Mouse (Mus musculus) CH12.LX (cell line): ENCODE measurements around the gene Lce1h. TPM values are rescaled to one million over a fixed set of nuclear protein-coding genes. Genes with fewer than 3 reads are reported as not detected.

ENCODE experiments used
- DNase-seq: peaks from one replicate; pipeline ENCODE4 v3.0.0-alpha.2; 2013; ENCODE audit errors: extremely low read depth
- H3K27ac ChIP-seq: 2 replicates; pipeline ENCODE4 v1.5.1; 2012; ENCODE audit warnings: low read depth, mild to moderate bottlenecking, control low read depth, moderate library complexity; ENCODE audit not compliant: insufficient read depth
- H3K27me3 ChIP-seq: replicated peaks from 2 replicates; pipeline ENCODE3; 2012; ENCODE audit warnings: inconsistent platforms
- H3K36me3 ChIP-seq, 2 experiments: replicated peaks in 1 of 2; 2 replicates each; pipeline versions ENCODE3 to v1.6.1; 2012; ENCODE audit warnings: inconsistent platforms in 1 of 2, low read length in 1 of 2, mild to moderate bottlenecking in 1 of 2, mixed read lengths in 1 of 2, moderate library complexity in 1 of 2; ENCODE audit not compliant: control insufficient read depth in 1 of 2, insufficient read depth in 1 of 2
- H3K4me1 ChIP-seq, 2 experiments: 2 replicates each; pipeline ENCODE4 v1.6.1; 2012; ENCODE audit warnings: inconsistent platforms in 1 of 2, moderate library complexity in 1 of 2; ENCODE audit not compliant: insufficient read depth in 2 of 2, control insufficient read depth in 1 of 2
- H3K4me2 ChIP-seq: 2 replicates; pipeline ENCODE4 v1.6.1; 2012; ENCODE audit warnings: low read depth, mild to moderate bottlenecking, control low read depth; ENCODE audit not compliant: poor library complexity, insufficient read depth, severe bottlenecking
- H3K4me3 ChIP-seq, 3 experiments: fragments of 150-350 bp in 1 of 3; sonication (generic) in 1 of 3; replicated peaks in 1 of 3; 2 replicates each; pipeline versions ENCODE3 to v1.5.1; 2011 to 2012; ENCODE audit warnings: low read depth in 2 of 3, low read length in 2 of 3, mild to moderate bottlenecking in 2 of 3, moderate library complexity in 2 of 3, control low read depth in 1 of 3, improper control_type of control experiment in 1 of 3, inconsistent platforms in 1 of 3, mixed read lengths in 1 of 3; ENCODE audit not compliant: poor library complexity in 1 of 3
- H3K79me2 ChIP-seq: replicated peaks from 2 replicates; pipeline ENCODE4 v1.6.1; 2012; ENCODE audit warnings: mild to moderate bottlenecking, moderate library complexity; ENCODE audit not compliant: control insufficient read depth, poor library complexity, insufficient read depth, severe bottlenecking; ENCODE audit errors: extremely low read depth
- H3K9ac ChIP-seq: 2 replicates; pipeline ENCODE4 v1.6.1; 2012; ENCODE audit warnings: low read depth, mild to moderate bottlenecking, control low read depth, moderate library complexity; ENCODE audit not compliant: insufficient read depth
- H3K9me3 ChIP-seq: replicated peaks from 2 replicates; pipeline ENCODE3; 2012; ENCODE audit warnings: low read length, inconsistent platforms, mixed read lengths
- BHLHE40 ChIP-seq: IDR thresholded peaks from 2 replicates; pipeline ENCODE4 v1.6.1; 2011; ENCODE audit warnings: mild to moderate bottlenecking, low read depth, low read length, improper control_type of control experiment
- CHD2 ChIP-seq: IDR thresholded peaks from 2 replicates; pipeline ENCODE4 v1.6.1; 2011; ENCODE audit warnings: low read length, improper control_type of control experiment
- EP300 ChIP-seq: IDR thresholded peaks from 2 replicates; pipeline ENCODE4 v1.6.1; 2011; ENCODE audit warnings: low read length, improper control_type of control experiment
- GABPA ChIP-seq: IDR thresholded peaks from 2 replicates; pipeline ENCODE4 v1.6.1; 2012; ENCODE audit warnings: low read depth, low read length, improper control_type of control experiment, inconsistent platforms; ENCODE audit not compliant: insufficient replicate concordance
- IRF4 ChIP-seq: IDR thresholded peaks from 2 replicates; pipeline ENCODE4 v1.6.1; 2014; ENCODE audit warnings: low read depth, mild to moderate bottlenecking, inconsistent platforms, low read length, improper control_type of control experiment
- JUND ChIP-seq: conservative IDR thresholded peaks from 2 replicates; pipeline ENCODE4 v1.6.1; 2011; ENCODE audit warnings: low read depth, low read length, improper control_type of control experiment
- KAT2A ChIP-seq: IDR thresholded peaks from 2 replicates; pipeline ENCODE4 v1.6.1; 2012; ENCODE audit warnings: low read length, improper control_type of control experiment, inconsistent platforms; ENCODE audit not compliant: insufficient replicate concordance
- MAFK ChIP-seq: IDR thresholded peaks from 2 replicates; pipeline ENCODE4 v1.6.1; 2011; ENCODE audit warnings: low read length, improper control_type of control experiment; ENCODE audit not compliant: insufficient replicate concordance
- MAX ChIP-seq: IDR thresholded peaks from 2 replicates; pipeline ENCODE4 v1.6.1; 2011; ENCODE audit warnings: low read length, improper control_type of control experiment
- MEF2A ChIP-seq: IDR thresholded peaks from 2 replicates; pipeline ENCODE4 v1.6.1; 2014; ENCODE audit warnings: low read depth, mild to moderate bottlenecking, inconsistent platforms, low read length, improper control_type of control experiment, borderline replicate concordance
- MXI1 ChIP-seq: IDR thresholded peaks from 2 replicates; pipeline ENCODE4 v1.6.1; 2011; ENCODE audit warnings: mild to moderate bottlenecking, low read depth, low read length, improper control_type of control experiment
- NELFE ChIP-seq: IDR thresholded peaks from 2 replicates; pipeline ENCODE4 v1.6.1; 2011; ENCODE audit warnings: low read depth, low read length, improper control_type of control experiment
- NRF1 ChIP-seq: IDR thresholded peaks from 2 replicates; pipeline ENCODE4 v1.6.1; 2014; ENCODE audit warnings: low read depth, mild to moderate bottlenecking, inconsistent platforms, low read length, improper control_type of control experiment, moderate library complexity
- POLR2AphosphoS2 ChIP-seq: IDR thresholded peaks from 2 replicates; pipeline ENCODE4 v1.6.1; 2011; ENCODE audit warnings: low read depth, low read length, improper control_type of control experiment
- RAD21 ChIP-seq: IDR thresholded peaks from 2 replicates; pipeline ENCODE4 v1.6.1; 2011; ENCODE audit warnings: low read depth, mild to moderate bottlenecking, low read length, improper control_type of control experiment, moderate library complexity
- SIN3A ChIP-seq: IDR thresholded peaks from 2 replicates; pipeline ENCODE4 v1.6.1; 2012; ENCODE audit warnings: low read length, improper control_type of control experiment, inconsistent platforms
- UBTF ChIP-seq: IDR thresholded peaks from 2 replicates; pipeline ENCODE4 v1.6.1; 2012; ENCODE audit warnings: low read depth, mild to moderate bottlenecking, inconsistent platforms, low read length, improper control_type of control experiment, moderate library complexity
- USF1 ChIP-seq: IDR thresholded peaks from 2 replicates; pipeline ENCODE4 v1.6.1; 2014; ENCODE audit warnings: low read depth, mild to moderate bottlenecking, inconsistent platforms, low read length, improper control_type of control experiment
- USF2 ChIP-seq: conservative IDR thresholded peaks from 2 replicates; pipeline ENCODE4 v1.6.1; 2011; ENCODE audit warnings: low read depth, low read length, improper control_type of control experiment
- ZKSCAN1 ChIP-seq: IDR thresholded peaks from 2 replicates; pipeline ENCODE4 v1.6.1; 2012; ENCODE audit warnings: low read depth, inconsistent platforms, low read length, improper control_type of control experiment, borderline replicate concordance
- ZNF384 ChIP-seq: IDR thresholded peaks from 2 replicates; pipeline ENCODE4 v1.6.1; 2012; ENCODE audit warnings: low read depth, low read length, improper control_type of control experiment, inconsistent platforms
- dilution Hi-C: fragments of 300-500 bp; cut with MboI; formaldehyde crosslinking; loops from 2 replicates; pipeline ENCODE4 v1.14.3; 2020; ENCODE audit warnings: low sequenced_read_pairs; ENCODE audit not compliant: extremely low pct_unique_long_range_greater_than_20kb, extremely low pct_ligation_motif_present
- in situ Hi-C: fragments of 300-500 bp; cut with MboI; formaldehyde crosslinking; loops from 3 replicates; pipeline ENCODE4 v1.14.3; 2019; ENCODE audit warnings: low sequenced_read_pairs, low pct_ligation_motif_present, low pct_unique_long_range_greater_than_20kb, mixed read lengths
- polyA plus RNA-seq: library from polyadenylated mRNA; unstranded; fragments of >175 nt; gene quantifications from 2 replicates; pipeline ENCODE4 v1.2.1, GENCODE M21; 2012; ENCODE audit warnings: low read depth; ENCODE audit not compliant: insufficient read length
- total RNA-seq, 2 experiments: library from RNA; depleted of rRNA; stranded (reverse); fragments of 300-350 nt in 1 of 2; fragments of >200 nt in 1 of 2; gene quantifications; 2 replicates each; pipeline ENCODE4 v1.2.3; 2012 to 2014

Lce1h gene
- total and polyA plus RNA-seq, 3 experiments: not detected

- dilution Hi-C loops: no loop called here
- TF ChIP-seq IRF4: no peak
- no peak for TF ChIP-seq GABPA
- TF ChIP-seq UBTF: no peak
- TF ChIP-seq RAD21: no peak
- no peak for TF ChIP-seq USF2
- TF ChIP-seq MAFK: no peak
- TF ChIP-seq ZNF384: no peak
- TF ChIP-seq KAT2A: no peak
- no peak for TF ChIP-seq EP300
- TF ChIP-seq POLR2AphosphoS2: no peak
- no peak for TF ChIP-seq JUND
- no peak for TF ChIP-seq MAX
- no peak for TF ChIP-seq NRF1
- TF ChIP-seq MXI1: no peak
- TF ChIP-seq MEF2A: no peak
- no peak for TF ChIP-seq NELFE
- TF ChIP-seq BHLHE40: no peak
- TF ChIP-seq CHD2: no peak
- Histone ChIP-seq H3K9me3 (no peaks in the 10 kb centered on the region), H3K4me3 (no peak overlapping the region), H3K79me2 (no peaks in the 10 kb centered on the region), H3K27me3 (no peaks in the 10 kb centered on the region), H3K4me1 (no peaks in the 10 kb centered on the region), H3K36me3 (no peaks in the 10 kb centered on the region), H3K9ac (no peak overlapping the region), H3K27ac (no peak overlapping the region), H3K4me2 (no peak overlapping the region)
- no peak for DNase-seq
- in situ Hi-C loops: no loop called here
These were observed 42.2 kb downstream of the Lce1h start for GRCm38 (mm10) chr3:92722631-92723030.

DNA sequence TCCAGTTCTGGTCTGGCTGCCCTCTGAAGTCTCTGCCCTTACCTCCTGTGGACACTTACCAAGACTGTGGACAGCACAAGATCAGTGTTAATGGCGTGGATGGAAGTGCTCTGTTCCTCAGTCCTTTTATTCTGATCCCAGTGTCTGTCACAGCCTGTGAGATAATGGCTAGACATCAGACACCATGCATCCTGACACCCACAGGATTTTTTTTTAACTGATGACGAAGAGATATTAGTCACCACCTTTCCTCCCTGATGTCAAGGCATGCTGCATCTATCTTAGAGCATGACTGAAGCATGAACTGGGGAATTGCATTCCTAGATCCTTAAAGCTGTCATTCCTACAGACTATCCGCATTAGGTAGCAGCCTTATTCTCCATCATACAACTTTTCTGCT, 44.6 kb downstream of the Lce1h start, which contains the start of gene Lce1f:
Gene Lce1f, minus strand, starts transcription at position 101 of the 400 bp plus-strand sequence.
- no peak within 1 kb of the TSS for H3K4me3 ChIP-seq
- no peaks in the 10 kb centered on the region for H3K4me1 ChIP-seq
- no peak within 1 kb of the TSS for H3K27ac ChIP-seq
- dilution Hi-C loops: no loop called here
- H3K27me3 ChIP-seq: no peaks in the 10 kb centered on the region
- no peaks in the 10 kb centered on the region for H3K36me3 ChIP-seq
- H3K79me2 ChIP-seq: no peaks in the 10 kb centered on the region
- TF ChIP-seq CHD2 (no peak), ZKSCAN1 (no peak), USF2 (no peak), POLR2AphosphoS2 (no peak), SIN3A (no peak), GABPA (no peak), USF1 (no peak)
- H3K4me2 ChIP-seq: no peak within 1 kb of the TSS
- DNase-seq: no peak
- in situ Hi-C loops: no loop called here
- no peaks in the 10 kb centered on the region for H3K9me3 ChIP-seq
- H3K9ac ChIP-seq: no peak within 1 kb of the TSS
